8 mouse cellular contexts compared by ENCODE assay signal in genomic region chr10:80955536-80955935, GRCm38 (mm10). TPM values are rescaled to one million over a fixed set of nuclear protein-coding genes. Genes with fewer than 3 reads are reported as not detected.
DNase-seq lines count a peak whose midpoint lies in the region; ATAC-seq and TF ChIP-seq lines count a peak whose summit lies in the region.

No protein-coding gene starts in this region.

- no peaks in the 10 kb centered on the region for H3K9me3 ChIP-seq in forebrain, embryonic 10.5 days
- H3K9me3 ChIP-seq in hindbrain, embryonic 16.5 days (ENCODE audit: control insufficient read depth, low read length), result no peaks in the 10 kb centered on the region
- no peaks in the 10 kb centered on the region for H3K9me3 ChIP-seq in liver, embryonic 13.5 days (replicated peaks)
- H3K9me3 ChIP-seq in neural tube, embryonic 11.5 days (ENCODE audit: control insufficient read depth, low read length), result no peaks in the 10 kb centered on the region

- peak overlapping the region; percentile 74 for H3K27ac ChIP-seq in gastrocnemius, adult 2 months
- peak overlapping the region; percentile 79 for H3K27ac ChIP-seq in forebrain, embryonic 10.5 days
- no peak overlapping the region for H3K27ac ChIP-seq in hindbrain, embryonic 16.5 days (ENCODE audit: low read depth, low read length)
- H3K27ac ChIP-seq in liver, embryonic 13.5 days, result no peak overlapping the region
- H3K27ac ChIP-seq in neural tube, embryonic 11.5 days (ENCODE audit: low read depth, low read length), result no peak overlapping the region

- intact Hi-C loops in gastrocnemius, adult 2 months (cut with DNase I), result loop anchor here (1.0 to 5.0 kb wide), 2 partner anchors 26 to 37 kb away; no protein-coding TSS in a partner anchor

- TF ChIP-seq CTCF in gastrocnemius, adult 2 months (IDR thresholded peaks at IDR 0.05), result peak; percentile 83

- WGBS in forebrain, embryonic 10.5 days, result 18% methylated on average over 9 of the region's 9 CpGs
- WGBS in hindbrain, embryonic 16.5 days, result 28% methylated on average over 9 of the region's 9 CpGs
- WGBS in liver, embryonic 13.5 days (ENCODE audit: insufficient replicate concordance), result 25% methylated on average over 9 of the region's 9 CpGs
- 24% methylated on average over 9 of the region's 9 CpGs for WGBS in neural tube, embryonic 11.5 days

- H3K4me1 ChIP-seq in forebrain, embryonic 10.5 days, result peaks cover 18% of the 10 kb centered on the region
- H3K4me1 ChIP-seq in hindbrain, embryonic 16.5 days (ENCODE audit: control insufficient read depth, insufficient read depth, low read depth, low read length), result no peaks in the 10 kb centered on the region
- peaks cover 25% of the 10 kb centered on the region for H3K4me1 ChIP-seq in liver, embryonic 13.5 days (replicated peaks)
- H3K4me1 ChIP-seq in neural tube, embryonic 11.5 days (ENCODE audit: control insufficient read depth, insufficient read depth, low read length), result no peaks in the 10 kb centered on the region

- 0 out of 2 replicates have a peak, but pooled peaks cover 7% of the 10 kb centered on the region for H3K27me3 ChIP-seq in forebrain, embryonic 10.5 days (ENCODE audit: poor library complexity, severe bottlenecking)
- no peaks in the 10 kb centered on the region for H3K27me3 ChIP-seq in hindbrain, embryonic 16.5 days (replicated peaks; ENCODE audit: control insufficient read depth, insufficient read depth, low read length)
- 0 out of 2 replicates have a peak, but pooled peaks cover 2% of the 10 kb centered on the region for H3K27me3 ChIP-seq in liver, embryonic 13.5 days
- H3K27me3 ChIP-seq in neural tube, embryonic 11.5 days (ENCODE audit: control insufficient read depth, insufficient read depth, low read length), result no peaks in the 10 kb centered on the region

- peak; percentile 69 for DNase-seq in gastrocnemius, adult 2 months
- DNase-seq in gastrocnemius, adult 8-10 months (ENCODE audit: low spot score in 2 of 2), result no peak
- peak; percentile 75 for DNase-seq in CD4-positive helper T cell, adult 2 months (ENCODE audit: low read depth, low spot score)
- DNase-seq in c-Kit-positive CD71-positive TER-119-negative erythroid progenitor cells, embryonic 14.5 days (ENCODE audit: low read depth), result peak; percentile 47
- peak; percentile 62 for DNase-seq in forebrain, embryonic 10.5 days (ENCODE audit: extremely low spot score, low spot score)
- peak; percentile 32 for DNase-seq in liver, embryonic 13.5 days
- peak; percentile 76 for DNase-seq in neural tube, embryonic 11.5 days (ENCODE audit: low spot score)

- no peaks in the 10 kb centered on the region for H3K36me3 ChIP-seq in forebrain, embryonic 10.5 days (replicated peaks)
- H3K36me3 ChIP-seq in hindbrain, embryonic 16.5 days (ENCODE audit: control insufficient read depth, insufficient read depth, low read length), result no peaks in the 10 kb centered on the region
- no peaks in the 10 kb centered on the region for H3K36me3 ChIP-seq in liver, embryonic 13.5 days
- no peaks in the 10 kb centered on the region for H3K36me3 ChIP-seq in neural tube, embryonic 11.5 days (ENCODE audit: control insufficient read depth, insufficient read depth, low read length)

- ATAC-seq in hindbrain, embryonic 16.5 days, result peak; percentile 48; the same call in 1 of the 2 replicates
- ATAC-seq in liver, embryonic 13.5 days (ENCODE audit: low read depth), result no peak
- no peak for ATAC-seq in neural tube, embryonic 11.5 days (ENCODE audit: insufficient read depth, low FRiP score, low TSS enrichment)

- no peak overlapping the region for H3K4me3 ChIP-seq in gastrocnemius, adult 2 months
- peak overlapping the region; percentile 15 for H3K4me3 ChIP-seq in forebrain, embryonic 10.5 days
- H3K4me3 ChIP-seq in hindbrain, embryonic 16.5 days (ENCODE audit: low read length), result no peak overlapping the region
- no peak overlapping the region for H3K4me3 ChIP-seq in liver, embryonic 13.5 days (replicated peaks)
- H3K4me3 ChIP-seq in neural tube, embryonic 11.5 days (ENCODE audit: low read depth, low read length), result no peak overlapping the region

- no peak overlapping the region for H3K4me2 ChIP-seq in hindbrain, embryonic 16.5 days (ENCODE audit: low read length)
- H3K4me2 ChIP-seq in liver, embryonic 13.5 days, result no peak overlapping the region
- no peak overlapping the region for H3K4me2 ChIP-seq in neural tube, embryonic 11.5 days (ENCODE audit: low read depth)

- no peak overlapping the region for H3K9ac ChIP-seq in hindbrain, embryonic 16.5 days (ENCODE audit: low read depth, low read length)
- H3K9ac ChIP-seq in liver, embryonic 13.5 days, result no peak overlapping the region
- no peak overlapping the region for H3K9ac ChIP-seq in neural tube, embryonic 11.5 days (ENCODE audit: low read length)

RNA-seq across cellular contexts. Expression of gene Gadd45b, which starts 25.7 kb away (rescaled TPM):
- total RNA-seq in gastrocnemius, adult 2 months (2021), result 10 to 100 TPM; 23.6 to 28.4 TPM
- 10 to 100 TPM in 3 of 4 experiments, 1 to 10 TPM in 1; 6.8 to 31.8 (median 26.9) TPM for total RNA-seq in gastrocnemius, adult 8-10 months (2022)
- polyA plus RNA-seq in forebrain, embryonic 10.5 days (2016; fragmentation: Nextera tagmentation; extraction: Ambion mirVana), result 5.9 and 6.3 TPM in 2 replicates
- 8.0 and 9.0 TPM in 2 replicates for polyA plus RNA-seq in hindbrain, embryonic 16.5 days (2015; fragmentation: Nextera tagmentation; extraction: Ambion mirVana)
- 1.6 and 1.8 TPM in 2 replicates for polyA plus RNA-seq in liver, embryonic 13.5 days (2015; fragmentation: Nextera tagmentation; extraction: Ambion mirVana)
- polyA plus RNA-seq in neural tube, embryonic 11.5 days (2014; fragmentation: Nextera tagmentation; extraction: Ambion mirVana), result 7.9 and 8.5 TPM in 2 replicates

RNA-seq across cellular contexts. Expression of gene Lmnb2, which starts 37.5 kb away (rescaled TPM):
- total RNA-seq in gastrocnemius, adult 2 months (2021), result 1 to 10 TPM; 1.9 to 3.0 TPM
- total RNA-seq in gastrocnemius, adult 8-10 months (2022), result 1 to 10 TPM; 2.1 to 4.0 (median 2.3) TPM
- polyA plus RNA-seq in forebrain, embryonic 10.5 days (2016; fragmentation: Nextera tagmentation; extraction: Ambion mirVana), result 85.6 and 89.5 TPM in 2 replicates
- 36.6 and 41.9 TPM in 2 replicates for polyA plus RNA-seq in hindbrain, embryonic 16.5 days (2015; fragmentation: Nextera tagmentation; extraction: Ambion mirVana)
- polyA plus RNA-seq in liver, embryonic 13.5 days (2015; fragmentation: Nextera tagmentation; extraction: Ambion mirVana), result 14.0 and 15.4 TPM in 2 replicates
- polyA plus RNA-seq in neural tube, embryonic 11.5 days (2014; fragmentation: Nextera tagmentation; extraction: Ambion mirVana), result 23.0 and 27.9 TPM in 2 replicates

RNA-seq across cellular contexts. Expression of gene Timm13, which starts 54.8 kb away (rescaled TPM):
- 100 to 1,000 TPM; 110 to 139 TPM for total RNA-seq in gastrocnemius, adult 2 months (2021)
- 100 to 1,000 TPM; 119 to 143 (median 123) TPM for total RNA-seq in gastrocnemius, adult 8-10 months (2022)
- 395 and 401 TPM in 2 replicates for polyA plus RNA-seq in forebrain, embryonic 10.5 days (2016; fragmentation: Nextera tagmentation; extraction: Ambion mirVana)
- polyA plus RNA-seq in hindbrain, embryonic 16.5 days (2015; fragmentation: Nextera tagmentation; extraction: Ambion mirVana), result 314 and 364 TPM in 2 replicates
- polyA plus RNA-seq in liver, embryonic 13.5 days (2015; fragmentation: Nextera tagmentation; extraction: Ambion mirVana), result 249 and 266 TPM in 2 replicates
- polyA plus RNA-seq in neural tube, embryonic 11.5 days (2014; fragmentation: Nextera tagmentation; extraction: Ambion mirVana), result 312 and 323 TPM in 2 replicates

RNA-seq across cellular contexts. Expression of gene Gng7, which starts 59.2 kb away (rescaled TPM):
- 1 to 10 TPM in 1 of 2 experiments, under 1 TPM in 1; 0.66 to 1.0 TPM for total RNA-seq in gastrocnemius, adult 2 months (2021)
- total RNA-seq in gastrocnemius, adult 8-10 months (2022), result 1 to 10 TPM; 1.1 to 2.7 (median 1.7) TPM
- polyA plus RNA-seq in forebrain, embryonic 10.5 days (2016; fragmentation: Nextera tagmentation; extraction: Ambion mirVana), result 6.3 and 6.9 TPM in 2 replicates
- polyA plus RNA-seq in hindbrain, embryonic 16.5 days (2015; fragmentation: Nextera tagmentation; extraction: Ambion mirVana), result 25.4 and 27.0 TPM in 2 replicates
- 0.44 and 0.46 TPM in 2 replicates for polyA plus RNA-seq in liver, embryonic 13.5 days (2015; fragmentation: Nextera tagmentation; extraction: Ambion mirVana)
- polyA plus RNA-seq in neural tube, embryonic 11.5 days (2014; fragmentation: Nextera tagmentation; extraction: Ambion mirVana), result 8.1 and 9.4 TPM in 2 replicates

Comparison
In these comparisons a context has a peak if more than half of its experiments do, and no peak if none do; other contexts are left out.
1. DNase-seq: peak in gastrocnemius, adult 2 months (single experiment), CD4-positive helper T cell, adult 2 months (single experiment), c-Kit-positive CD71-positive TER-119-negative erythroid progenitor cells, embryonic 14.5 days (single experiment), forebrain, embryonic 10.5 days (single experiment), liver, embryonic 13.5 days (single experiment) and neural tube, embryonic 11.5 days (single experiment); none in gastrocnemius, adult 8-10 months (0 of 2).
2. H3K27ac ChIP-seq: peak in gastrocnemius, adult 2 months (single experiment) and forebrain, embryonic 10.5 days (single experiment); none in hindbrain, embryonic 16.5 days (single experiment), liver, embryonic 13.5 days (single experiment) and neural tube, embryonic 11.5 days (single experiment).